In the genomic region with DNA sequence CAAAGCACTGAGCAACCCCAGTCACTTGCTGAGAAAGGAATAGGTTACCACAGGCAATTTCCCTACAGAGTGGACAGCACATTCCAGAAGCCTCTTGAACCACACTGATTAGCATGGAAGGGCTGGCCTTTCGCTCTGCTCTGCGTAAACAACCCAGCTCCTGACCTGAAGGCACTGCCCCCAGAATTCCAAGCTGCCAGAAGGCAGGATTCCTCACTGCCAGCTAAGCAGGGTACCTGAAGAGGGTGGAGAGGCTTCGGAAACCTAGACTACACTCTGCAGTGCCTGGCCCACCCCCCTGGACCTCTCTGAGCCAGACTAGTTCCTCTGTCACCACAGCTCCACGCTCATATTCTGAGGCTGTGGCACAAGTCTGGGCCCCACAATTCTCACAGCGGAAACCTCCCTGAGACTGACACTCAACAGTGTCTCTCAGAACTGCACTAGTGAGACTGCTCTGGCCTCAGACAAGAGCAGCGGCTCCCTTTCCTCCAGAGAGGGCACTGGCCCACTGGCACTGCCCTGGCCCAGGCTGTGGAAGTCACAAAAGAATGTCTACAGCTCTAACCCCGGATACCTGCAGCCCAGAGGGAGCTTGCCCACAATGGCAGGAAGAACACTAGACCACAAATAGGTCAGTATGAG, we compare ENCODE assay signal across 9 mouse cellular contexts. TPM values are rescaled to one million over a fixed set of nuclear protein-coding genes. Genes with fewer than 3 reads are reported as not detected.
DNase-seq lines count a peak whose midpoint lies in the region; ATAC-seq and TF ChIP-seq lines count a peak whose summit lies in the region.
"Had no signal": no experiment of that assay in that cellular context is flagged by ENCODE, and none has a peak within 500 bp of the region (broad histone marks: within the 10 kb centered on the region; RNA-seq: fewer than 3 reads in every experiment).

No protein-coding gene starts in this region.

- peaks cover 67% of the 10 kb centered on the region for H3K4me1 ChIP-seq in brown adipose tissue, adult 24 weeks (ENCODE audit: control insufficient read depth, insufficient read depth, insufficient read length, low read length)
- H3K4me1 ChIP-seq in embryonic fibroblast, embryonic 13.5 days (ENCODE audit: control insufficient read depth, insufficient read depth, low read length) = peaks cover 36% of the 10 kb centered on the region

- TF ChIP-seq CTCF in embryonic fibroblast, embryonic 13.5 days (IDR thresholded peaks at IDR 0.05; ENCODE audit: borderline replicate concordance, insufficient read depth, low read length) = no peak

- H3K27ac ChIP-seq in brown adipose tissue, adult 24 weeks (replicated peaks; ENCODE audit: low read depth, low read length) = peak overlapping the region; percentile 63
- H3K27ac ChIP-seq in embryonic fibroblast, embryonic 13.5 days (ENCODE audit: insufficient read depth, low read length) = peak overlapping the region; percentile 12; the same call in 1 of the 2 replicates

- ATAC-seq in activated CD4-positive, CD25-positive, alpha-beta regulatory T cell, adult 4 months = no peak
- ATAC-seq in erythroblast, adult 5-6 weeks (replicated peaks; ENCODE audit: low FRiP score, poor library complexity, severe bottlenecking) = no peak

- peak; percentile 75 for DNase-seq in kidney, postnatal 10 days
- DNase-seq in lung, postnatal 10 days = peak; percentile 66
- no peak for DNase-seq in urinary bladder, postnatal 14 days (ENCODE audit: low spot score)
- DNase-seq: cerebellum, postnatal 25 days had no signal

- H3K4me3 ChIP-seq in brown adipose tissue, adult 24 weeks (ENCODE audit: insufficient read depth, low read depth, low read length) = no peak overlapping the region
- no peak overlapping the region for H3K4me3 ChIP-seq in embryonic fibroblast, embryonic 13.5 days (ENCODE audit: insufficient read depth, low read length)
- H3K4me3 ChIP-seq: myocyte had no signal

- TF ChIP-seq POLR2A in embryonic fibroblast, embryonic 13.5 days (IDR thresholded peaks at IDR 0.05; ENCODE audit: low read depth, low read length) = no peak

RNA-seq across cellular contexts. Expression of a gene that starts 24.5 kb away (rescaled TPM):
- 14.7 and 20.4 TPM in 2 replicates for polyA plus RNA-seq in brown adipose tissue, adult 24 weeks (2012; ENCODE audit: insufficient read depth, insufficient read length, missing spikeins)
- polyA plus RNA-seq in embryonic fibroblast, embryonic 13.5 days (2011; ENCODE audit: insufficient read length, low read depth, missing spikeins) = 146 and 158 TPM in 2 replicates
- polyA plus RNA-seq in activated CD4-positive, CD25-positive, alpha-beta regulatory T cell, adult 4 months (2017; shearing (Covaris generic)) = 10 to 100 TPM; 11.8 to 22.2 TPM
- total RNA-seq in erythroblast, adult 5-6 weeks (2015; ENCODE audit: low replicate concordance) = 12.1 and 17.1 TPM in 2 replicates
- 14.7 and 23.0 TPM in 2 replicates for total RNA-seq in erythroblast, adult 5-6 weeks (2017; ENCODE audit: low replicate concordance)

RNA-seq across cellular contexts. Expression of a gene that starts 41.2 kb away (rescaled TPM):
- 0.48 and 0.58 TPM in 2 replicates for polyA plus RNA-seq in brown adipose tissue, adult 24 weeks (2012; ENCODE audit: insufficient read depth, insufficient read length, missing spikeins)
- 11.8 and 15.9 TPM in 2 replicates for polyA plus RNA-seq in embryonic fibroblast, embryonic 13.5 days (2011; ENCODE audit: insufficient read length, low read depth, missing spikeins)
- 10 to 100 TPM; 10.4 to 13.0 TPM for polyA plus RNA-seq in activated CD4-positive, CD25-positive, alpha-beta regulatory T cell, adult 4 months (2017; shearing (Covaris generic))
- total RNA-seq in erythroblast, adult 5-6 weeks (2015; ENCODE audit: low replicate concordance) = 16.1 and 24.2 TPM in 2 replicates
- total RNA-seq in erythroblast, adult 5-6 weeks (2017; ENCODE audit: low replicate concordance) = 38.2 and 47.5 TPM in 2 replicates

RNA-seq across cellular contexts. Expression of a gene that starts 50.1 kb away (rescaled TPM):
- 17.3 and 19.4 TPM in 2 replicates for polyA plus RNA-seq in brown adipose tissue, adult 24 weeks (2012; ENCODE audit: insufficient read depth, insufficient read length, missing spikeins)
- 140 and 214 TPM in 2 replicates for polyA plus RNA-seq in embryonic fibroblast, embryonic 13.5 days (2011; ENCODE audit: insufficient read length, low read depth, missing spikeins)
- 100 to 1,000 TPM; 168 to 203 TPM for polyA plus RNA-seq in activated CD4-positive, CD25-positive, alpha-beta regulatory T cell, adult 4 months (2017; shearing (Covaris generic))
- total RNA-seq in erythroblast, adult 5-6 weeks (2015; ENCODE audit: low replicate concordance) = 77.1 and 85.7 TPM in 2 replicates
- total RNA-seq in erythroblast, adult 5-6 weeks (2017; ENCODE audit: low replicate concordance) = 20.6 and 30.2 TPM in 2 replicates

RNA-seq across cellular contexts. Expression of a gene that starts 50.7 kb away (rescaled TPM):
- 13.8 and 15.1 TPM in 2 replicates for polyA plus RNA-seq in brown adipose tissue, adult 24 weeks (2012; ENCODE audit: insufficient read depth, insufficient read length, missing spikeins)
- 36.0 and 37.2 TPM in 2 replicates for polyA plus RNA-seq in embryonic fibroblast, embryonic 13.5 days (2011; ENCODE audit: insufficient read length, low read depth, missing spikeins)
- 10 to 100 TPM; 11.0 to 14.6 TPM for polyA plus RNA-seq in activated CD4-positive, CD25-positive, alpha-beta regulatory T cell, adult 4 months (2017; shearing (Covaris generic))
- 3.8 and 29.4 TPM in 2 replicates for total RNA-seq in erythroblast, adult 5-6 weeks (2015; ENCODE audit: low replicate concordance)
- 7.5 and 7.8 TPM in 2 replicates for total RNA-seq in erythroblast, adult 5-6 weeks (2017; ENCODE audit: low replicate concordance)

RNA-seq across cellular contexts. Expression of a gene that starts 50.8 kb away (rescaled TPM):
- 19.0 and 28.7 TPM in 2 replicates for polyA plus RNA-seq in brown adipose tissue, adult 24 weeks (2012; ENCODE audit: insufficient read depth, insufficient read length, missing spikeins)
- 38.9 and 39.0 TPM in 2 replicates for polyA plus RNA-seq in embryonic fibroblast, embryonic 13.5 days (2011; ENCODE audit: insufficient read length, low read depth, missing spikeins)
- 10 to 100 TPM; 35.0 to 36.0 TPM for polyA plus RNA-seq in activated CD4-positive, CD25-positive, alpha-beta regulatory T cell, adult 4 months (2017; shearing (Covaris generic))
- 9.0 and 12.9 TPM in 2 replicates for total RNA-seq in erythroblast, adult 5-6 weeks (2015; ENCODE audit: low replicate concordance)
- total RNA-seq in erythroblast, adult 5-6 weeks (2017; ENCODE audit: low replicate concordance) = 7.9 and 8.1 TPM in 2 replicates
